Mouse (Mus musculus) MN1 (cell line): ENCODE measurements at regions not wholly inside any gene's neighbourhood (a gene's known extent, or its start where the extent isn't known, plus 50 kb on each side); places are given as distances from the start of the nearest gene placed in this dataset.

Experiments
- DNase-seq: peaks from one replicate; pipeline ENCODE4 v3.0.0-alpha.2; 2016; ENCODE audit warnings: low spot score

GRCm38 (mm10) chr2:123023918-123024317 lies 258.9 kb downstream of the Sqor start:
- no peak for DNase-seq

GRCm38 (mm10) chr2:123024380-123024779 lies 259.3 kb downstream of the Sqor start:
- DNase-seq, result no peak

GRCm38 (mm10) chr2:123024976-123025585 lies 260.0 kb downstream of the Sqor start:
- no peak for DNase-seq

GRCm38 (mm10) chr2:123047321-123047720 lies 282.3 kb downstream of the Sqor start:
- DNase-seq, result no peak

- DNase-seq, result no peak
Measured at GRCm38 (mm10) chr2:123064648-123065047, 299.6 kb downstream of the Sqor start.

- no peak for DNase-seq
Measured at GRCm38 (mm10) chr2:123068809-123069208, 303.8 kb downstream of the Sqor start.

- no peak for DNase-seq
Measured at GRCm38 (mm10) chr2:123072653-123073052, 307.6 kb downstream of the Sqor start.

- no peak for DNase-seq
Measured at GRCm38 (mm10) chr2:123073476-123074085, 308.5 kb downstream of the Sqor start.

GRCm38 (mm10) chr2:123092726-123093125 lies 327.7 kb downstream of the Sqor start:
- no peak for DNase-seq

- DNase-seq, result no peak
Measured at GRCm38 (mm10) chr2:123103530-123103929, 338.5 kb downstream of the Sqor start.

- DNase-seq, result no peak
Measured at GRCm38 (mm10) chr2:123131496-123131895, 366.5 kb downstream of the Sqor start.

- DNase-seq, result no peak
Measured at GRCm38 (mm10) chr2:123153170-123153569, 388.1 kb downstream of the Sqor start.

- DNase-seq, result no peak
Measured at GRCm38 (mm10) chr2:123165384-123165783, 400.3 kb downstream of the Sqor start.

GRCm38 (mm10) chr2:123170611-123171010 lies 405.6 kb downstream of the Sqor start:
- no peak for DNase-seq

GRCm38 (mm10) chr2:123182208-123182607 lies 417.2 kb downstream of the Sqor start:
- peak; percentile 77 for DNase-seq

GRCm38 (mm10) chr2:123190795-123191582 lies 426.0 kb downstream of the Sqor start:
- peak; percentile 50 for DNase-seq

GRCm38 (mm10) chr2:123194533-123194932 lies 429.5 kb downstream of the Sqor start:
- peak; percentile 14 for DNase-seq
